Mouse (Mus musculus): ENCODE measurements around the gene Rnf43. TPM values are rescaled to one million over a fixed set of nuclear protein-coding genes. Genes with fewer than 3 reads are reported as not detected.

Gene Rnf43
- polyA plus RNA-seq, 1 experiment from 2014 or later: 1.5 TPM

MicroRNAs within 50 kb of the gene (microRNA counts, 519-probe panel; counts per million panel counts)
- 4,939 counts per million, percentile 52 among the panel's probes with 10 or more counts for microRNA mmu-miR-142-3p
- microRNA mmu-miR-142-5p: 31.2 counts per million

Small RNA genes lying within 50 kb of the gene (microRNA-seq; reads per million reads assigned to microRNA genes)
- not detected for gene Mir142 (ENCODE audit: insufficient number of aligned reads)
- gene Mir142b (ENCODE audit: insufficient number of aligned reads): not detected

Other genes starting within 250 kb of the Rnf43 start
- gene Gm11492, start 96.1 kb upstream of the Rnf43 start, polyA plus RNA-seq (2014; fragmentation: Nextera tagmentation; extraction: Ambion mirVana): not detected in 2 replicates
- gene Sept4, start 93.8 kb upstream of the Rnf43 start, polyA plus RNA-seq (2014; fragmentation: Nextera tagmentation; extraction: Ambion mirVana): 8.0 and 8.8 TPM in 2 replicates
- gene Mtmr4, start 70.6 kb upstream of the Rnf43 start, polyA plus RNA-seq (2014; fragmentation: Nextera tagmentation; extraction: Ambion mirVana): 72.2 and 75.6 TPM in 2 replicates
- 0.37 and 0.52 TPM in 2 replicates for gene Hsf5, start 45.6 kb upstream of the Rnf43 start, polyA plus RNA-seq (2014; fragmentation: Nextera tagmentation; extraction: Ambion mirVana)
- 132 and 133 TPM in 2 replicates for gene Supt4a, start 74.8 kb downstream of the Rnf43 start, polyA plus RNA-seq (2014; fragmentation: Nextera tagmentation; extraction: Ambion mirVana)
- 18.8 and 19.9 TPM in 2 replicates for gene Tspoap1, start 97.8 kb downstream of the Rnf43 start, polyA plus RNA-seq (2014; fragmentation: Nextera tagmentation; extraction: Ambion mirVana)
- 3.6 and 3.9 TPM in 2 replicates for gene Mpo, start 130.9 kb downstream of the Rnf43 start, polyA plus RNA-seq (2014; fragmentation: Nextera tagmentation; extraction: Ambion mirVana)
- 0.28 and 1.0 TPM in 2 replicates for gene Lpo, start 165.6 kb downstream of the Rnf43 start, polyA plus RNA-seq (2014; fragmentation: Nextera tagmentation; extraction: Ambion mirVana)
- gene Mks1, start 190.5 kb downstream of the Rnf43 start, polyA plus RNA-seq (2014; fragmentation: Nextera tagmentation; extraction: Ambion mirVana): 15.6 and 17.2 TPM in 2 replicates
- 0.07 TPM in 1 of 2 replicates, not detected in the other for gene Epx, start 212.8 kb downstream of the Rnf43 start, polyA plus RNA-seq (2014; fragmentation: Nextera tagmentation; extraction: Ambion mirVana)
- not detected in 2 replicates for gene Olfr462, start 229.5 kb downstream of the Rnf43 start, polyA plus RNA-seq (2014; fragmentation: Nextera tagmentation; extraction: Ambion mirVana)
- gene Olfr463, start 234.7 kb downstream of the Rnf43 start, polyA plus RNA-seq (2014; fragmentation: Nextera tagmentation; extraction: Ambion mirVana): not detected in 2 replicates

Measured in forebrain, embryonic 11.5 days (tissue).